Mouse (Mus musculus): ENCODE measurements around the gene Mars. TPM values are rescaled to one million over a fixed set of nuclear protein-coding genes. Genes with fewer than 3 reads are reported as not detected.
"Not testable (repeated sequence)": the region's sequence is repeated elsewhere in the genome, so short reads cannot be mapped to it uniquely, and the experiment has no call there.

Gene Mars
- polyA plus RNA-seq, 1 experiment from 2014 or later: 108 TPM

GRCm38 (mm10) chr10:127321621-127322020 lies 10.0 kb upstream of the Mars start, which contains the start of gene Arhgap9:
Gene Arhgap9, plus strand, starts transcription at chr10:127321964.
- Histone ChIP-seq H3K9ac (ENCODE audit: low read depth, low read length) (no peak within 1 kb of the TSS), H3K4me1 (ENCODE audit: control insufficient read depth, insufficient read depth, low read length) (0 out of 2 replicates have a peak, but pooled peaks cover 6% of the 10 kb centered on the region), H3K9me3 (ENCODE audit: control insufficient read depth, low read length) (no peaks in the 10 kb centered on the region), H3K36me3 (ENCODE audit: control insufficient read depth, insufficient read depth, low read length) (no peaks in the 10 kb centered on the region), H3K4me3 (ENCODE audit: low read depth, low read length) (no peak within 1 kb of the TSS), H3K4me2 (ENCODE audit: low read depth, low read length) (no peak within 1 kb of the TSS), H3K27me3 (replicated peaks; ENCODE audit: control insufficient read depth, insufficient read depth, low read length) (peaks cover 34% of the 10 kb centered on the region), H3K27ac (replicated peaks; ENCODE audit: low read depth, low read length) (no peak within 1 kb of the TSS)
- ATAC-seq (ENCODE audit: low read depth): no peak
- DNase-seq (ENCODE audit: low spot score): no peak
- 77% methylated on average over 3 of the region's 3 CpGs for WGBS

- ATAC-seq (ENCODE audit: low read depth): no peak
- Histone ChIP-seq H3K4me3 (ENCODE audit: low read depth, low read length) (no peak overlapping the region), H3K4me1 (ENCODE audit: control insufficient read depth, insufficient read depth, low read length) (no peaks in the 10 kb centered on the region), H3K27ac (replicated peaks; ENCODE audit: low read depth, low read length) (no peak overlapping the region), H3K4me2 (ENCODE audit: low read depth, low read length) (no peak overlapping the region), H3K9ac (ENCODE audit: low read depth, low read length) (no peak overlapping the region), H3K9me3 (ENCODE audit: control insufficient read depth, low read length) (no peaks in the 10 kb centered on the region), H3K27me3 (replicated peaks; ENCODE audit: control insufficient read depth, insufficient read depth, low read length) (peaks cover 18% of the 10 kb centered on the region), H3K36me3 (ENCODE audit: control insufficient read depth, insufficient read depth, low read length) (no peaks in the 10 kb centered on the region)
- DNase-seq (ENCODE audit: low spot score): no peak
- 72% methylated on average over 7 of the region's 7 CpGs for WGBS
These were observed 8.4 kb upstream of the Mars start for GRCm38 (mm10) chr10:127319969-127320368.

GRCm38 (mm10) chr10:127318009-127318408 lies 6.4 kb upstream of the Mars start:
- DNase-seq (ENCODE audit: low spot score) (no peak), ATAC-seq (ENCODE audit: low read depth) (no peak)
- H3K27ac ChIP-seq (replicated peaks; ENCODE audit: low read depth, low read length): no peak overlapping the region
- no peak overlapping the region for H3K4me2 ChIP-seq (ENCODE audit: low read depth, low read length)
- H3K9me3 ChIP-seq (ENCODE audit: control insufficient read depth, low read length): no peaks in the 10 kb centered on the region
- H3K27me3 ChIP-seq (replicated peaks; ENCODE audit: control insufficient read depth, insufficient read depth, low read length): peaks cover 5% of the 10 kb centered on the region; the same call in 1 of the 2 replicates
- no peak overlapping the region for H3K4me3 ChIP-seq (ENCODE audit: low read depth, low read length)
- WGBS: 42% methylated on average over 4 of the region's 4 CpGs
- H3K4me1 ChIP-seq (ENCODE audit: control insufficient read depth, insufficient read depth, low read length): no peaks in the 10 kb centered on the region
- H3K36me3 ChIP-seq (ENCODE audit: control insufficient read depth, insufficient read depth, low read length): no peaks in the 10 kb centered on the region
- H3K9ac ChIP-seq (ENCODE audit: low read depth, low read length): no peak overlapping the region

- Histone ChIP-seq H3K27me3 (replicated peaks; ENCODE audit: control insufficient read depth, insufficient read depth, low read length) (no peaks in the 10 kb centered on the region), H3K27ac (replicated peaks; ENCODE audit: low read depth, low read length) (no peak overlapping the region)
- WGBS: 69% methylated on average over 2 of the region's 2 CpGs
These were observed 5.7 kb upstream of the Mars start for GRCm38 (mm10) chr10:127317277-127317676.

GRCm38 (mm10) chr10:127314950-127315349 lies 3.4 kb upstream of the Mars start:
- not testable (repeated sequence) for ATAC-seq (ENCODE audit: low read depth)
- WGBS: 86% methylated on average over 1 of the region's 1 CpGs

More at GRCm38 (mm10) chr10:127317277-127317676, 5.7 kb upstream of the Mars start:
- Histone ChIP-seq H3K4me2 (ENCODE audit: low read depth, low read length) (no peak overlapping the region), H3K4me1 (ENCODE audit: control insufficient read depth, insufficient read depth, low read length) (no peaks in the 10 kb centered on the region), H3K36me3 (ENCODE audit: control insufficient read depth, insufficient read depth, low read length) (no peaks in the 10 kb centered on the region), H3K9ac (ENCODE audit: low read depth, low read length) (no peak overlapping the region), H3K9me3 (ENCODE audit: control insufficient read depth, low read length) (no peaks in the 10 kb centered on the region), H3K4me3 (ENCODE audit: low read depth, low read length) (no peak overlapping the region)
- DNase-seq (ENCODE audit: low spot score): no peak
- ATAC-seq (ENCODE audit: low read depth): no peak

GRCm38 (mm10) chr10:127313516-127313915 lies 1.9 kb upstream of the Mars start:
- H3K27ac ChIP-seq (replicated peaks; ENCODE audit: low read depth, low read length); H3K4me3 ChIP-seq (ENCODE audit: low read depth, low read length); H3K9ac ChIP-seq (ENCODE audit: low read depth, low read length); ATAC-seq (ENCODE audit: low read depth); DNase-seq (ENCODE audit: low spot score); H3K9me3 ChIP-seq (ENCODE audit: control insufficient read depth, low read length); H3K36me3 ChIP-seq (ENCODE audit: control insufficient read depth, insufficient read depth, low read length); H3K4me2 ChIP-seq (ENCODE audit: low read depth, low read length); H3K4me1 ChIP-seq (ENCODE audit: control insufficient read depth, insufficient read depth, low read length); H3K27me3 ChIP-seq (replicated peaks; ENCODE audit: control insufficient read depth, insufficient read depth, low read length): not testable (repeated sequence)
- 89% methylated on average over 4 of the region's 5 CpGs for WGBS

More at GRCm38 (mm10) chr10:127314950-127315349, 3.4 kb upstream of the Mars start:
- H3K4me1 ChIP-seq (ENCODE audit: control insufficient read depth, insufficient read depth, low read length); DNase-seq (ENCODE audit: low spot score); H3K27ac ChIP-seq (replicated peaks; ENCODE audit: low read depth, low read length); H3K9me3 ChIP-seq (ENCODE audit: control insufficient read depth, low read length); H3K36me3 ChIP-seq (ENCODE audit: control insufficient read depth, insufficient read depth, low read length); H3K9ac ChIP-seq (ENCODE audit: low read depth, low read length); H3K4me3 ChIP-seq (ENCODE audit: low read depth, low read length); H3K27me3 ChIP-seq (replicated peaks; ENCODE audit: control insufficient read depth, insufficient read depth, low read length); H3K4me2 ChIP-seq (ENCODE audit: low read depth, low read length): not testable (repeated sequence)

- Histone ChIP-seq H3K9me3 (ENCODE audit: control insufficient read depth, low read length) (no peaks in the 10 kb centered on the region), H3K36me3 (ENCODE audit: control insufficient read depth, insufficient read depth, low read length) (peaks cover 14% of the 10 kb centered on the region), H3K4me2 (ENCODE audit: low read depth, low read length) (no peak overlapping the region), H3K4me1 (ENCODE audit: control insufficient read depth, insufficient read depth, low read length) (peaks cover 5% of the 10 kb centered on the region), H3K9ac (ENCODE audit: low read depth, low read length) (no peak overlapping the region), H3K27ac (replicated peaks; ENCODE audit: low read depth, low read length) (no peak overlapping the region), H3K4me3 (ENCODE audit: low read depth, low read length) (no peak overlapping the region), H3K27me3 (replicated peaks; ENCODE audit: control insufficient read depth, insufficient read depth, low read length) (no peaks in the 10 kb centered on the region)
- ATAC-seq (ENCODE audit: low read depth): no peak
- 88% methylated on average over 4 of the region's 4 CpGs for WGBS
- no peak for DNase-seq (ENCODE audit: low spot score)
These were observed 1.3 kb upstream of the Mars start for GRCm38 (mm10) chr10:127312858-127313257.

GRCm38 (mm10) chr10:127312356-127312676 lies 730 bp upstream of the Mars start:
- Histone ChIP-seq H3K27ac (replicated peaks; ENCODE audit: low read depth, low read length) (peak overlapping the region; percentile 86; the same call in 1 of the 2 replicates), H3K4me1 (ENCODE audit: control insufficient read depth, insufficient read depth, low read length) (peaks cover 5% of the 10 kb centered on the region), H3K9me3 (ENCODE audit: control insufficient read depth, low read length) (no peaks in the 10 kb centered on the region), H3K9ac (ENCODE audit: low read depth, low read length) (peak overlapping the region; percentile 90), H3K4me3 (ENCODE audit: low read depth, low read length) (peak overlapping the region; percentile 87), H3K27me3 (replicated peaks; ENCODE audit: control insufficient read depth, insufficient read depth, low read length) (no peaks in the 10 kb centered on the region), H3K36me3 (ENCODE audit: control insufficient read depth, insufficient read depth, low read length) (peaks cover 19% of the 10 kb centered on the region), H3K4me2 (ENCODE audit: low read depth, low read length) (peak overlapping the region; percentile 59)
- 1% methylated on average over 4 of the region's 4 CpGs for WGBS
- peak; percentile 53 for ATAC-seq (ENCODE audit: low read depth)
- peak; percentile 84 for DNase-seq (ENCODE audit: low spot score)
